Mouse (Mus musculus): ENCODE results near the gene Lrrc8b. TPM values are rescaled to one million over a fixed set of nuclear protein-coding genes. Genes with fewer than 3 reads are reported as not detected.

Gene Lrrc8b
- total and polyA plus RNA-seq, 2 experiments from 2014 or later: 20.8 to 64.0 TPM

DNA sequence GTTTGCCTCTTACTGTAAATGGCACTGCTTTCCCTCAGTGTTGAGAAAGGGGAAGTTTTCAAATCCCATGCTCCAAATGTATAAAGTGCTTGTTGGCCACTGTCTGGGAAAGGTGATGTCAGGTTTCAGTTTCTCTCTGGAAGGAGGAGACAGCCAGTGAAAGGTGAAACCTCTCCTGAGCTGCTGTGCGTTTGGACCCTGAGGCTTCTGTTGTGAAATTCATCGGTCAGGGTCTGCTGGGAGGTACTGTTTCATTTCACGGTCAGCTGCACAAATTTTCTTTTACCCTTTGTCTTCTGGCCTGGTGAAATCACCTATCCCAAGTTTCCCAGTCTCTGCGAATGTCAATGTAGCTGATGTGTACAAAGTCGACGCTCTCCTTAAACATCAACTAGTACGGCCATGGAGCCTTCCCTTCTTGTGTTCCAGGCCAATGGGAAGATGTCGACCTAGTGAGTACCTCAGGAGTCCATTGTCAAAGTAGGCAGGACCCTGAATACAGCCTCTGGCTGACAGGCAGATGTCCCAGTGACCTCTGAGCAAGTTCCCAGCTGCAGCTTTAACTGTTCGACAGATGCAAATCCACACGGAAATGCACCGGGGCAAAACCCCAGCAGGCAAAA, 121.6 kb downstream of the Lrrc8b start:
- WGBS: 80% methylated on average over 11 of the region's 11 CpGs
- DNase-seq (no peak), ATAC-seq (no peak)
- no peak overlapping the region for H3K27ac ChIP-seq (ENCODE audit: low read depth, low read length)
- H3K9me3 ChIP-seq (ENCODE audit: low read length): no peaks in the 10 kb centered on the region
- H3K4me2 ChIP-seq (ENCODE audit: low read depth): no peak overlapping the region
- no peaks in the 10 kb centered on the region for H3K27me3 ChIP-seq (ENCODE audit: insufficient read depth, low read length)
- no peak for TF ChIP-seq CTCF (IDR thresholded peaks at IDR 0.05; ENCODE audit: low read depth)
- no peak overlapping the region for H3K4me3 ChIP-seq (ENCODE audit: low read depth, low read length)
- no peaks in the 10 kb centered on the region for H3K4me1 ChIP-seq (ENCODE audit: insufficient read depth)
- no peaks in the 10 kb centered on the region for H3K36me3 ChIP-seq (ENCODE audit: insufficient read depth)
- H3K9ac ChIP-seq: no peak overlapping the region

Other genes starting within 250 kb of the Lrrc8b start
- gene Gbp10, start 176.2 kb upstream of the Lrrc8b start, total RNA-seq (2014; rRNA removed): 0.57 and 0.69 TPM in 2 replicates
- 0.56 and 0.78 TPM in 2 replicates for gene Gbp10, start 176.2 kb upstream of the Lrrc8b start, polyA plus RNA-seq (2015; fragmentation: Nextera tagmentation; extraction: Ambion mirVana)
- gene Gm43302, start 122.1 kb upstream of the Lrrc8b start, total RNA-seq (2014; rRNA removed): not detected in 2 replicates
- gene Gm43302, start 122.1 kb upstream of the Lrrc8b start, polyA plus RNA-seq (2015; fragmentation: Nextera tagmentation; extraction: Ambion mirVana): 0.33 TPM in 1 of 2 replicates, not detected in the other
- 2.0 and 3.2 TPM in 2 replicates for gene Gbp6, start 122.1 kb upstream of the Lrrc8b start, total RNA-seq (2014; rRNA removed)
- gene Gbp6, start 122.1 kb upstream of the Lrrc8b start, polyA plus RNA-seq (2015; fragmentation: Nextera tagmentation; extraction: Ambion mirVana): 1.1 and 1.8 TPM in 2 replicates
- 6.2 and 6.9 TPM in 2 replicates for gene Lrrc8c, start 103.6 kb downstream of the Lrrc8b start, total RNA-seq (2014; rRNA removed)
- gene Lrrc8c, start 103.6 kb downstream of the Lrrc8b start, polyA plus RNA-seq (2015; fragmentation: Nextera tagmentation; extraction: Ambion mirVana): 10.0 and 11.5 TPM in 2 replicates

Measured in forebrain, postnatal 0 days (tissue).